Mouse (Mus musculus) activated CD4-positive, CD25-positive, alpha-beta regulatory T cell, adult 4 months (primary cell): ENCODE measurements around the gene Trim46. TPM values are rescaled to one million over a fixed set of nuclear protein-coding genes. Genes with fewer than 3 reads are reported as not detected.

ENCODE experiments used
- ATAC-seq: one replicate; pipeline ENCODE4 v1.8.0; 2017
- polyA plus RNA-seq, 2 experiments: library from polyadenylated mRNA; unstranded; fragments of 100-300 nt; shearing (Covaris generic); gene quantifications; one replicate each; pipeline ENCODE4 v1.2.1; 2017

Trim46 gene
- polyA plus RNA-seq, 2 experiments from 2014 or later, result 2.1 to 3.4 TPM

DNA sequence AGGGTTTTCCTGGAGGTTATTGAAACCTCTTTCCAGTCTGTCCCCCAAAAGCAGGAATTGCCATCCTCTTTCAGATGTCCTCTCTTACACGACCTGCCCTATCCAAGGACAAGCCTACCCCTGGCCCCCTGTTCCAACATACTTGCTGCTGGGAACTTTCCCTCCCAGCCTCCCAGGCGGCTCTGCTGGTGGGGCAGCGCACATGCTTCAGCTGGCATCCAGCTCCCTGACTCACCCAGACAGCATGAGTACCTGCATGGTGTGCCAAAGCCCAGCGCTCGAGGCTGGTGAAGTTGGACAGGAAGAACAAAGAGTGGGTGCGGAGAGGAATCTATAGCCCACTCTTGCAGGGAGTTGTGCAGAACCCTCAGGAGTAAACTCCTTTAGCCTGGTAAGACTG, 24.8 kb upstream of the Trim46 start:
- ATAC-seq, result no peak

DNA sequence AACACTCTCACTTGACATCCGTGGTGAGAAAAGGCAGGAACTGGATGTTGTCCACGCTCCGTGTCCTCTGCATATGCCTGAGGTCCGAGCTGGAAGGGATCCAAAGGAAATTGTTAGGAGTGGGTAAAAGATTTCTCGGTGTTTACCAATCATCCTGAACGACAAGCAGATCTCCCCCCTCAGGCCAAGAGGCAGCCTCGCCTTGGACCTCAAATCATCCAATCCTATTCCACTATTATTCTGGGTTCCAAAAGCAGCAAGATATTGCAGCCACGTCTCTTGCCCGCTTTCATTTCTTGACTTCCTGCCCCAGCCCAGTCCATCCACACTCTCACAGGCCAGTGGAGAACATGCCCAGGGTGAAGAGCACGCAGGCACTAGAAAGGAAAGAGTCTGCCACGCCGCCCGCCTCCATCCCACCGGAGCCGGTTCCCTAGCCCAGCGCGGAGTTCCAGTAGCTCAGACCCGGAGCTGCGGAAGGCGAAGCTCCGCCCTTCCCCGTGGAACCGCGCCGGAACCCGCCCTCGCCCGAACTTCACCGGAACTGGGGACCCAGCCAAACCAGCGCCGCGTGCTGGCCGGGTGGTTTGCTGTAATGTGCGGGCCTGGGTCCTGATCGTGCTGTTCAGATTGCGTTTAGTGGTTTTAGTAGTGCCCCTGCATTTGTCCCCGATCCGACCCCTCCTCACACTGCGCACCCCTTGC, 24.1 kb upstream of the Trim46 start, which contains the start of gene Slc50a1:
TSS of gene Slc50a1 (minus strand) at position 520 of the 705 bp plus-strand sequence.
- peak; percentile 62 for ATAC-seq

DNA sequence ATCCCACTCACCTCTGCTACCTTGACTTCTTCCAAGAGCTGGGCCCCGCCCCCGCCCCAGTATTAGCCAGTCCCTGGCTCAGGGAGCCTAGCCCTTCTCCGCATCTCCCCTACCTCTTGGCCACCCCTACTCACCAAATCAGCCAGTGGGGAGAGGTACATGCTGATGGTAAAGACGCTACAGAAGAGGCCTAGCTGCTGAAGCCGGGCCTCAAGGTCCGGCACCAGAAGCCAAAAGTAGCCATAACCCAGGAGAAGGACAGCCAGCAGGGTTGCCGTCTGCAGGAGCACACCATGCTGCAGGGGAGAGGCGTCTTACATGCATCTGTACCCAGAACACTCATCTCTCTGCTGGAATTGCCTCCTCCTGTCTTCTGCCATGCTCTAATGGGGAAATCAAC, 22.8 kb upstream of the Trim46 start:
- no peak for ATAC-seq

DNA sequence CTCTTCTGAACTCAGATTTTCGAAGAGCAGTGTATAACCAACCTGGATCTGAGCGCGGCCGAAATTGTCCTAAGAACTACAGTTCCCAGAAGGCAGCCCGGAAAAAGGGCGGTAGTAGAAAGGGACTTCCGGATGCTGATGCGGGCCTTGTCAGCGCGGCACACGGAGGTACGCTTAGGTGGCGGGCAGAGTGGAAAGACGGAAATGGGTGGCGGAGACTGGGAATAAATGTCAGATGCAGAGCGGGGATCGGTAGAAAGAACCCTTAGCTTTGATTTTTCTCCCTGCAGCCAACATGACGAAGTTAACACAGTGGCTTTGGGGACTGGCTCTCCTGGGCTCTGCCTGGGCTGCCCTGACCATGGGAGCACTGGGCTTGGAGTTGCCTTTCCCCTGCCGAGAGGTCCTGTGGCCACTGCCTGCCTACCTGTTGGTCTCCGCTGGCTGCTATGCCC, 20.4 kb upstream of the Trim46 start:
- ATAC-seq, result peak; percentile 94

DNA sequence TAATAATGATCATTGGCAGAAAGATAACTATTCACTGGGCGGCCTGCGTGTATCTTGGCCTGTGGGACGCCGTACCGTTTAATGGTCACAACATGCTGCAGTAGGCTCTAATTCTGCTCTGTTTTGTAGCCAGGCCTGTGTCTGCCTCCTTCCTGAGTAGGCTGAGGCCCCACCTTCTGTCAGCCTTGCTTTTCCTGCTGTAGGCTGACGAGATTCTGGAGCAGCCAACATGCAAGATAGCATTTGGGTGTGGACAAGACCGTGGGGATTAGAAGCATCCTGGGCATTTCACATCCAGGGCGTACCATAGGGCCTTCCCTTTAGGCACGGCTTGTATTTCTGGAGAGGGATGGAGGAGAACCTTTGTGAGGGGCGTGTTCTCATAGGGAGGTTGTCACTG, 16.3 kb upstream of the Trim46 start:
- ATAC-seq, result no peak

DNA sequence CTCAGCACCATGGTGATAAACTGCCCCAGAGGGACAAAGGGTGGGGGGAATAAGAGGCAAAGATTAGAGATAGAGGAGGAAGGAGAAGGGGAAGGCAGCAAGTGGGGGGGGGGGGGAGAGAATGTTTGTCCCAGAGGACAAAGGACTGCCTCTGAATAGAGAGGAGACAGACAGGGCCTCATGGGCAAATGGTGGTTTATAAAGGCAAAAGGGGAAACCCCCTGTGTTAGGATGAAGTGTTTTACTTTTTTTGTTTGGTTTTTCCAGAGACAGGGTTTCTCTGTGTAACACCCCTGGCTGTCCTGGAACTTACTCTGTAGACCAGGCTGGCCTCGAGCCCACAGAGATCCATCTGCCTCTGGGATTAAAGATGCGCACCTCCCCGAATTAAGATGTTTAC, 14.1 kb upstream of the Trim46 start:
- no peak for ATAC-seq

DNA sequence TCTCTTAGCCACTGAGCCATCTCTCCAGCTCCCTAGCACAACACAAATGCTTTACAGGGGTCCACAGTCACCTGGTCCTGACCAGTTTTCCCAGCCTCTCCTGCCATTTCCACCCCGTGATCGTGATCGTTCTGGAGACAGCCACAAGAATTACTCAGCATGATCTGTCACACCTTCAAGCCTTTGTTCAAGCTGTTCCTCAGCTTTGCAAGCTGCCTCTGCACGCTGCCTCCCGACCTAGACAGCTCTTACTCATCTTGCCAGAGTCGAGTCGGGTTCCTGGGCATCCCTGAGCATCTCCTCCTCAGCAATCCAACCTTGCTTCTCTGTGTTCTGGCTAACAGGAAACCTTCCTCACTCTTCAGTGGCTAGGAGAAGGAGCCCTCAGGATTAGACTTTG, 13.0 kb upstream of the Trim46 start, which contains the start of gene Dpm3:
TSS of gene Dpm3 (plus strand) at position 283 of the 400 bp plus-strand sequence.
- ATAC-seq, result no peak

DNA sequence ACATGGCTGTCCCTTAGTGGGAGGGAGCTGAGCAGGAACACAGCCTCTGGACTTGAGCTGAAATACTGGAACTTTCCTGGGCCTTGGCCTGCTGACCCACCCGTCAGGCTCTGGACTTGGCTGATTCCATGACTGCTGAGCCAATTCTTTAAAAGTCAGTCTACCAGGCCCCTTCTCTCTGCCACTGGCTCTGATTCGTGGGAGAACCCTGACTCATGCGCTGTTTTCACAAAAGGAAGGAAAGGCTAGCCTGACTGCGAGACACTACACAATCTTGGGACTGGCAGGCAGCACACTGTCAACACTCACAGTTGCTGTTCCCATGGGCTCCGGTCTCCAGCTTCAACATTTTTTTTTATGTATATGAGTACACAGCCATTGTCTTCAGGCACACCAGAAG, 10.1 kb upstream of the Trim46 start:
- ATAC-seq, result no peak

DNA sequence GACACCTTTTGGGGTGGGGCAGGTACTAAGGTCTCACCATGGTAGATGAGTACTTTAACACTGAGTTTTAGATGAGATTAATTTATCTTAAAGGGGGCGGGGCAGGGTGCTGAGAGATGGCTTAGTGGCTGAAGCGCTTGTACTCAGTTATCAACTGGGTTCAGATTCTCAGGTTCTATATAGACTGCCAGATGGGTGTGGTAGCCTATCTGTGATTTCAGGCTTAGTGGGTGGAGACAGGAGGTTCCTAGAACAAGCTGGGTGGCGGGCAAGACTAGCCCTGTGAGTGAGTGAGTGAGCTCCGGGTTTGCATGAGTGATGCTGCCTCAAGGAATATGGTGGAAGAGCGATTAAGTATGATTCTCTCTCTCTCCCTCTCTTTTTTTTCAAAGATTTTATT, 8.9 kb upstream of the Trim46 start:
- no peak for ATAC-seq

DNA sequence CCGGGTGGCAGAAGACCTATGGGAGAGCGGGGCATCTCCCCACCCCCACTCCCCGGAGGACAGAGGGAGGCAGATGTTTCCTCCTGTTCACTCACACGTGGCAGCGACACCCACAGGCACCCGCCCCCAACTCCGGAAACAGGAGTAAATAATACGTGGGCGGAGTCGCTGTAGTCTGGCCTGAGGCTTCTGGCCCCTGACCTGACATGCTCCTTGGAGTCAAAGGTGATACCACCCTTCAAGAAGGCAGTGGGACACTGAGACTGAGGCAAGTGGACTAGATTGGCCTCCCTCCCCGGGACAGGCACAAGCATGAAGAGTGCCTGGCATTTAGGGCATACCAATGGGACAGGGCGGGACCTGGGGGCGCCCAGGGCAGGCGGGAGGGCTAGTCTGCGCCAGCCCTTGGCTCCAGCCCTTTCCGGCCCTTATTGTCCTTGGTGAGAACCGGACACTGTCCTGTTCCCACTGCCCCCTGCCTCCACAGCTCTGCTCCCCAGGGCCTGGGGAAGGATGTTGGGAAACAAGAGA, 5.3 kb upstream of the Trim46 start:
- peak; percentile 41 for ATAC-seq

DNA sequence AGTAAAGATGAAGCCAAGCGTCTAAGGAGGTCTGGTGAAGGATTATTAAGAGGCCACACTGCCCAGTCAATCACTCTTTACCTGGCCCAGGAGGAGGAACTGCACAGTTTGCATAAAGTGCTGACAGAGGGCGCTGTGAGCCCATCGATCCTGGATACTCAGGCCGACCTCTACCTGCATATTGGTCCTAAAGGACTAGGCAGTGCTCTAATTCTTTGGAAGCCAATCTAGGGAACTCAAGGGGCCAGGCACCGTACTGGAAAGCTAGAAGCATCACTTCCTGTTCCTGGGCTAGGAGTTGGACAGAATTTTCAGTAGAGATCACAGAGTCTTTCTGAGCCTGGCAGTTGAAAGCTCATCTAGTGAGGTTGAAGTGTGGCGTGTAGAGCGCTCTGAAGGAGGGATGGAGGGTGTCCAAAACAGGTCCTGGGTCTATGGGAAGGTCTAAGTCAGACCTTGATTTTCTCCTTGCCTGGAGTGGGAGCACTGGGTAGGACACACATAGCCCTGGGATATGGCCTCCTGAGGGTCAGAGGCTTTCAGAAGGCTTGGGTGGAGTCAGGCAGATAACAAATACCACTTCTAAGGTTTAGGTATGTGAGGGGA, 4.4 kb upstream of the Trim46 start:
- ATAC-seq, result no peak

DNA sequence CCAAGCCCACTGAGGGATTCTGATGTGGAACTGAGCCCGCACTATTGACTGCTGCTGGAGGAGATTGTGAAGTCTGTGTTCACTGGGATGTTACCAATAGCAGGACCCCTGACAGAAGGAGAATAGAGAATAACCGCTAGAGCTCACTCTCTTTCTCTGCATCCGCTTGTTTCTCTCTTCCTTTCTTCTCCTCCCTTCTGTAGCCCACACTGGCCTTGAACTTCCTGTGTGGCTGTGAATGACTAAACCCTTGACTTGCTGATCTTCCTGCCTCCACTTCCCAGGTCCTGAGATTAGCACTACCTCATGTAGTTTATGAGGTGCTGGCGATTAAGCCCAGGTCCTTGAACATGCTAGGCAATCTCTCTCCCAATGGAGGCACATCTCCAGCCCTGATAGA, 1.4 kb upstream of the Trim46 start:
- no peak for ATAC-seq

DNA sequence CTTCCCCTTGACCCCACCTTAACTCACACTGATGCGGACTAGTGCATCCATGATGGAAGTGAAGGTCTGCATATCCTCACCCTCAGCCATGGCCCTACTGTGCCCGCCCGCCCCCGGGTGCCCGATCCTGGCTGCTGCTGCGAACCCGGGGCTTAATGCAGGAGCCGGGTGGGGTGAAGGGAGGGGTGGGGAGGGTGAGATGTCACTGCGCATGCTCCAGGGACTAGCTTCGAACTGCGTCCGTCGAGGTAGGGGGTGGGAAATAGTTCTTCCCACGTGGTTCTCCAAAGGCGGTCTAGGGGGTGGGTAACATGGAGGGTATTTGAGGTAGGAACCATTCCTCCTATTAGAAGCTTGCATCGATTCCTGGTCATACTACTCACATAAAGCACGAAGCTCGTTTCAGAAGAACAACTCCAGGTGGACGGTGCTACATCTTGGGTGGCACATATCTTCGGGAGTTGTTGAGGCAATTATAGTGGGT, 379 bp downstream of the Trim46 start, which contains the start of gene Krtcap2:
TSS of gene Krtcap2 (plus strand) at position 279 of the 484 bp plus-strand sequence.
- no peak for ATAC-seq

DNA sequence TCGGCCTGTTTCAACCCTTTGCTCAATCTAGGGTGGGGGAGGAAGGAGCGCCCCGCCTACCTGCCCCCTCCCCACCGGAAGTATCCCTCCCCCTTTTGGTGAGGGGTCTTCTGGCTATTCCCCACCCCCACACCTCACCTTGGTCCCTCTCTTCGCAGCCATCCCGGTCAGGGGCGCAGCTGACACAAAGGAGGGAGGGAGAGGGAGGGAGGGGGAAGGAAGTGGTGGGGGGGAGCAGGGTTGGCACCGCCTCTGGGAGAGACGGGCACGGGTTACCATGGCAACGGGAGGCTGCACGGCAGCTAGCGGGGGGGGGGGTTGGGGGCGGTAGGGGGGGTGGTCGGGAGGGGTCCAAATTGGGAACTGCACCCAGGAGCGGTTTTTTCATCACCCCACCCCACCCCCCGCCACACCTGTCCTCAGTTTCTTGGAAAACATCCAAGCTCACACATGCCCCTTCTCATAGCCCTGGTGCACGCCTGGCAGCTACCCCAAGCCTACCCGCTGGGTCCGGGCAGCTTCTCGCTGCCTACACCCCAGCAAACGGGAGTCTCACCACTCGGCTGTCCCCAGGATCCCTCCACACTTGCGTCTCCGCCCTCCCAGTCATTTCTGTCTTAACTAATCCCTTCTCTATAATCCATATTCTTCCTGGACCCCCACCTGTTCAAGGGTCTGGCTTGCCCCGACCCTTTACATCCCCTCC, 974 bp downstream of the Trim46 start:
- ATAC-seq, result no peak

DNA sequence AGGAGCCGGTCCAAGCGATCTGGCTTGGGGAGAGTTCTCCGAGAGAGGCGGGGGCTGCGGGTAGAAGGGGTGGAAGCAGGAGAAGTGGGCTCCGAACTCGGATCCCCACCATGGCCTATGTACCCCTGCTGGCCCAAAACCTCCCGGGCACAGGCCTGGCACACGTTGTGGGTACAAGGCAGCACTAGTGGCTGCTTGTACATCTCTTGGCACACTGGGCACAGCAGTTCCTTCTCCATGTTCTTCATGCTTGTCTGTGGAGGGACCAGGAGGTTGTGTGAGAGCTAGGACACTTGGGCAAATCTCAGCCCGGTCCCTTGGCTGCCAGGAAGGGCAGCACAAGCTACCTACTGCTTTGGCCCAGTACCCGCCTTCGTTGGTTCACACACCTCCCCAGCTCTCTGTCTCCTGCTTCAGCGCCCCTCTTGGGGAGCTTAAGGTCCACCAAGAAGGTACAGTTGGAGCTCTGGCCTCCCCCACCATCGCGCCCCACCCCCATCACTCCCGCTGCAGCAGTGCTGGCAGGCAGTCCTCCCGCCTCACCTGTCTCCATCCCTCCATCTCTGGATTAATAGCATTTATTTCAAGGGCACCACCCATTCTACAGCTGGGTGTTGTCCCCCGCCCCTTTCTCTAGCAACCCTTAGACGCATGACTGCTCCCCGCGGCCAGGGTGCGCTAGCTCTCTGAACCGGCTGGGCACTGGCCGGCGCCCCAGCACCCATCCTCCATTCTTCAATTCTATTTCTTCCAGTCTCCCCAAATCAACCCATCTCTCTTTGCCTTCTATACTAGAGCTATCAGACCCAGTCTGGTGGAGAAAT, 1.7 kb downstream of the Trim46 start:
- ATAC-seq, result no peak

DNA sequence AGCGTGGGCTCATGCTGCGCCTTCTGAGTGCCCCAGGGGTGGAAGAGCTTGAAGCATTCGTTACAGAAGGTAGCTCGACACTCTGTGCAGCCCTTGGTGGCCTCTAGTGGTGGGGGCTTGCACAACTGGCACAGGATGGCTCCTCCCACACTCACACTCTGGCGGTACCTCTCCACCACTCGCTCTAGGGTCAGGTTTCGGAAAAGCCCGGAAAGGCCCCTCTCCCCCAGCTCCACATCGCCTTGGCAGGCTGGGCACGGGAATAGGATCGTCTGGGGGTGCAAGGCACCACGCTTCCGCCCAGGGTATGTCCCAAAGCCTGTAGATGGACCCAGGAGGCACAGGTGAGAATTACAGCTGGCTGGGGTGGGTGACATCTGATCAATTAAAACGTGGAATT, 2.5 kb downstream of the Trim46 start:
- peak; percentile 51 for ATAC-seq

DNA sequence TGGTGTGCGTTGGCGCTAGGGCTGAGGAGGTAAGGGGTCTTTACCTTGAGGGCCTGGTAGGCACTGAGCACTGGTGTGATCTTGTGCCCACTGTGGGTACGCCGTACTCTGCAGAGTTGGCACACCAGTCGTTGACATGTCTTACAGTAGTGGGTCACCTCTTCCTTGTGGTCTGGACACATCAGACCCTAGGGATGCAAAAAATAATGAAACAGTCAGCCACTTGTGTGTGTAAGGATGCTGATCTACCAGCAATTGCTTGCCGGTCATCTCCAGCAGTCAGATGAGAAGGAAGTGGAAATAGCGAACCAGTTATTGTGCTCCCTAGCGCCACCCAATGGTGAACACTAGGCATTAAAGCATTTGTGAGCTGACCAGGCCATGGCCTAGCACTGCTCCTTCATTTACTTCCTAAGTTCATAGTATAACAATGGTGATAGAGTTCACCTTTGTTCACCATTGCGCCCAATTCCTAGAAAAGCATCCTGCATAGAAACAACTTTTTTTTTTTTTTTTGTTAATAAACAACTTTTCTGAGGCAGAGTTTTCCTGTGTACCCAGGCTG, 3.7 kb downstream of the Trim46 start:
- ATAC-seq, result no peak

DNA sequence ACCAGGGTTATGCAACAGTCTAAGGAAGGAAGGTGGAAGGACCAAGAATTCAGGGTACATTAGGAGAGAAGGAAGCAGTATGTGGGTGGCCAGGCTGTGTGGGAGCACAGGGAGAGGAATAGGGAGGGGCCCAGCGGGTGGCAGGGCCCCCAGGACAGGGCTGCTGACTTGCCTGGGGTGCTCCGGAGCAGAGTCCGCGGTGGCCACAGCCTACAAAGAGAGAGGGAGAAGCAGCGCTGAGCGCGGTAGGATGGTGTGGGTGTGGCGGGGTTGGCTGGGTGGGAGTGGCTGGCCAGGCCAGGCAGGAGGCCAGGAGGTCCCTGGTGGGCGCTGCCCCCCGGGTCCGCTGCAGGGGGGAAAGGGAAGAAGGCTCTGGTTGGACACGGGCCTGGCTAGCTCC, 7.6 kb downstream of the Trim46 start:
- ATAC-seq, result no peak

DNA sequence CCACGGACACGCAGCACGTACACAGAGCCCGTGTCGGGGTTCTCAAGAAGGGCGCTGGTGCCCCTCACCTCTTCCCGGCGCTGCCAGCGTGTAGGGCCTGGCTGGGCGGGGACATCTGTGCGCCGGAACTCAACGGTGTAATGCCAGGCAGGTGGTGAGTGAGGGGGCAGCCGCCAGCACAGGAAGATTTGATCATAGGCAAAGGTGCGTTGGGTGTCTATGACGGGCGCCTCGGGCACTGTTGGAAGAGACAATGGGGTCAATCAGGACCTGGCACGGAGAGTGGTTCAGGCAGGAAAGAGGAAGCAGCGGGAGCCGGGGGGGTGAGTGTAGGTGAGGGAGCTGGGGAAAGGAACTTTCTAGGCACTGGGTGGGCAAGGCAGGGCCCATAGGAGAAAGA, 8.4 kb downstream of the Trim46 start:
- no peak for ATAC-seq

DNA sequence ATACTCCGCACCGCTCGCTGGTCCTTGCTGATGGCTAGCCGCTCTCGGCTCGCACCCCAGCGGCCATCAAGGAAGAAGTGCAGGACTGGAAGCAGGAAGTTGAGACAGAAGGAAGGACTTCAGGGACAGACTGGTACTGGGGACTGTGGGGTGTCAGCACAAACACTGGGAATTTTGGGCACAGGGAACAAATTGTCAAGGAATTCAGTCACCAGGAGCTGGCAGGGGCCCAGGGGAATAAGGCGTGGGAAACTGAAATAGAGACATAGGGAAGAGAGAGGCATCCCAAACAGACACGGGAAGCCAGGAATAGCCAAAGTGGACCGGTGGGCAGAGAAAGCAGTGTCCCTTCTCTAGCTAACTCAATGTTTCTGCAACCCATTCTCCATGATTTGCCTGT, 9.6 kb downstream of the Trim46 start:
- no peak for ATAC-seq

DNA sequence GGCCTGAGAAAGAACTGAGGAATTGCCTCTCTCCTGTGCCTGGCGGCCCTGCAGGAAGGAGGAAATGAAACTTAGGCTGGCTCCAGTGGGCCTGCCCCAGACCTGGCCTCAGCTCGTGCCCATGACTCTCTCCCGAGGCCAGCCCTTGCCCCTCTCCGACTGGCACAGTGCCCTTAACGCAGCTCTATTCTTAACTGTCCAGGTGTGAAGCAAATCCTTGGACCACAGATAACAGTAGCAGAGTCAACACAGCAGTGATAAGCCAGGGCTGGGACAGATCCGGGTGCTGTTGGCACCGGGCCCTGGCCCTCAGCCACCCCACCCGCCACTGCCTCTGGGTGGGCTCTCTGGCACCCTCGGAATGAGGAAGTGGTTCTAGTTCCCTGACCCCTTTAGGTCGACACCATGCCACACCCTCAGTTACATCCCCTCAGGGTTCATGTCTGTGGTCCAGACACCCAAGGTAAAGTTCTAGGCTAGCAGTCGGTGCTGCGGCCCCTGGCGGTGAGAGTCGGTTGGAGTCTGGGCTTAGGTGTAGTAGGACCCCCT, 12.5 kb downstream of the Trim46 start:
- no peak for ATAC-seq

DNA sequence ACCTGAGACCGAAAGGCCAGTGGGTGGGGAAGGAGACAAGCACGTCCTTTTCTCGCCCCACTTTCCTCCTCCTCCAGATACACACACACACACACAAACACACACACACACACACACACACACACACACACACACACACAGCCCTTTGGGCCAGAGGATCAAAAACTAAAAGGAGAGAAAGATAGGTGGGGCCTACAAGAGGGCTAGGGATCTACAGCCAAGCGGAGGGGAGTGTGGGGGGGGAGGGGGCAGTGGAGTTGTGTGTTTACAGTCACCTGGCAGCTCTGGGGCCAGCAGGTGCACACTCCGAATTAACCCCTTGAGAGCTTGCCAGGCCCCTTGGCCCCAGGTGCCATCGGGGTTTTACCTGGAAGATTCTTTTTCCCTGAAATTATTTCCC, 13.5 kb downstream of the Trim46 start:
- no peak for ATAC-seq
